Mouse (Mus musculus): ENCODE data around the gene Sall1.

The Sall1 gene

DNA sequence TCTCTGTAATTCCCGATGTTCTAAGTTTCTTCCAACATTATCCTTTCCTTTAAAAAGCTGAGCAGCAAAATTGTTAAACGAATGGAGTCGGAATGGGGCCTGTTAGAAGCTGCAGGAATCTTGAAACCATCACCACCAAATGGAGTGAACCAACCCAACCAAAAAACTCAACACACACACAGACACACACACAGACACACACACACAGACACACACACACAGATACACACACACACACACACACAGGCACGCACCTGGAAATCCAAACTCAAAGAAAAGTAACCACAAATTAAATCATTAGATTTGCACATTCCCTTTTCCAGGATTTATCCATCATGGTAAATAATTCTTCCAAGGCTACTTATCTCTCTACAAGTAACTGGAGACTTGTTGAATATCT lies 5.0 kb downstream of the Sall1 start:
- DNase-seq (ENCODE audit: low spot score) = no peak

DNA sequence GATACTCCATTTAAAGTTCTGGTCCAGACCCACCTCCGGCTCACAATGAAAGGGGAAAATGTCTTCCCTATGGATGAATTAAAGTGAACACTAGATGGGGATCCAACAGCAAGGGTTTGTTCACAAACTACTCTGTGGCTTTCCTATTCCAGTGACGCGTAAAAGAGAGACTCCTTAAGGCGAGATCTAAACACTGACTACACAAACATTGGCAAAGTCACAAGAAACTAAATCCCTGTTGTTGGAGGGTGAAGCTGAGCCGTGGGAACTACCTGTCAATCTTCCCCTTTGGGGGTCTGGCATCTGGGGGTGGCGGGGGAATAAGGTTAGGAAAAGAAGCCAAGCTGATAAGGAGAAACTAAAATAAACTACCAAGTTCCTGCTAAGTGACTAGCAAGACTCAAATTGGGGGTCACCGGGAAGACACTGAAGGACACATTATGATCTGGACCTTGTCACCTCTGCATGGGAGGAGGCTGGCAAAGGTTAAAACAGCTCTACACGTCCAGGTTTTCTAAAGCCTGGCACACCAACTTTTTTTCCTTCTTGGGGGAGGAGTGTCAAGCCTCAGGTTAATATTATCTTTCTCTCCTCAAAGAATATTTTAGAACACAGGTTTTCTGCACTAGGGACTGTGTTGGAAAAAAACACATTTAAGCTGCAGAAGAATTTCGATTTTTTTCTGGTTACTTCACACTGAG lies 6.3 kb downstream of the Sall1 start:
- DNase-seq (ENCODE audit: low spot score) = no peak

DNA sequence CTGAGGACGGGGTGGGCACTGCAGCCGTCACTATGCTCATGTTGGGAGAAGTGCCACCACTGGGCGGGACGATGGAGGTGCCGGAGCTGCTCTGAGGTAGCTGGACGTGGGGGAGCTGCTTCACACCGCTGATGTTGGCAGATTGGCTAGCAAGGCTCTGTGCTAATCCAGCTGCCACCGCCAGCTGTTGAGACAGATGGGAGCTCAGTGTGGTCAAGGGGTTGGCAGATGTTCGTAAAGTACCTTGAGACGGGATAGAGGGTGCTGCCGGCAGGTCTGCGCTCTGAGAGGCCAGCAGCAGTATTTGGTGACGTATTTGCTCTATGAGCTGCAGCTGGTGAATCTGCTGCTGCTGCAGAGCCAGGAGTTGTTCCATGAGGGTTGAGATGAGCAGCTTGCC lies 11.6 kb downstream of the Sall1 start:
- DNase-seq (ENCODE audit: low spot score) = no peak

DNA sequence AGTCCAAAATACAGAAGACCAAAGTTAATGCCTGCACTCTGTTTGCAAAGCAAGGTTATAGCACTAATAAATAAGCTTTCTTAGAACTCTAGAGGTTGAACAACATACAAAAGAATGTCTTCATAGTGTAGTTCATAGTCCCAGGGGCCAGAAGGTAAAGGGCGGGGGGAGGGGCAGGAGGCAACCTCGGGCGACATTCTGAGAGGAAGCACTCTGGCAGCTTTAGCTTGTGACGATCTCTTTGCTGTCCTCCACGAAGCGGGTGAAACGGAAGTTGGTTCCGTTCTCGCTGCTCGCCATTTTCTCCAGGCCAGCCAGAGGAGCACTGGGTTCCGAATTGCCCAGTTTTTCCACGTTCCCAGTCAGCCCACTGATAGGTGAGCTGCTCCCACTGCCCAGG lies 15.8 kb downstream of the Sall1 start:
- no peak for DNase-seq (ENCODE audit: low spot score)

GRCm38 (mm10) chr8:89026139-89026520 lies 17.8 kb downstream of the Sall1 start:
- no peak for DNase-seq (ENCODE audit: low spot score)

- DNase-seq (ENCODE audit: low spot score) = no peak
These were observed 18.5 kb downstream of the Sall1 start for GRCm38 (mm10) chr8:89025281-89026138.

DNA sequence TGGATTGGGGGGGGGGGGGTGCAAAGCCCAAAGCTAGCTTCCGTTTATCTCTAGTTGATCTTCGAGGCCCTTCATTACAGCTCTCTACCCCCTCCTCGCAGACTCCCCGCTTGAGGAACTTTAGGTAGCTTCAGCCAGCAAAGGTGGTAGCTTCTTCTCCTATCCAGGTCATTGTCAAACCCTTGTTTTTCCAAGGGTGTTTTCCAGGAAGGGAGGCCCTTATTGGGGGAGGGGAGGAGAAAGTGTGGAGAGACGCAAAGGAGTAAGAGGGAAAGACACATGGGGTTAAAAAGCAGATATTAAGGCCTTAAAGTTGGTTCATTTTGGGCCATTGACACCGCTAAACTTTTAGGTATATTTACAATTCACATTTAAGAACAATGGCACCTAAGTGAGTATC lies 19.2 kb downstream of the Sall1 start:
- no peak for DNase-seq (ENCODE audit: low spot score)

- DNase-seq (ENCODE audit: low spot score) = no peak
These were observed 22.8 kb downstream of the Sall1 start for GRCm38 (mm10) chr8:89021139-89021538.

- no peak for DNase-seq (ENCODE audit: low spot score)
These were observed 26.1 kb downstream of the Sall1 start for GRCm38 (mm10) chr8:89017891-89018290.

GRCm38 (mm10) chr8:89016465-89017070 lies 27.4 kb downstream of the Sall1 start:
- DNase-seq (ENCODE audit: low spot score) = no peak

DNA sequence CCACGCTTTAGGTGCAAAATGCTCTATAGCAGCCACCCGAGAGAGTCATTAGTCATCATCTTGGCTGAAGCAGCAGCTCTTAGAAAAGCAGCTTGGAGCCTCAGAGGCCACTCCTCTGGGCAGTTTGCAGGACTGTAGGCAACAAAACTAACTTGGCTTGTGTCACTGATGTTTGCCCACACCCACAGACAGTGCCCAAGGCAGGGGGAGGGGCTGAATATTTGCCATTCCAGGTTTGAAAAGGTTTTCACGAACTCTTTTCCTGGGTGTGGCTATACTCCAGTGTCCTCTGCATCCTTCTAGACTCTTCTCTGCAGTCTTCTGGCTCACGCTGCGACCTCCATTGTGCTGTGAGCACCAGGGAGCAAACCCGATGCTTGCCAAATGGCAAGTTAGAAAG lies 28.4 kb downstream of the Sall1 start:
- no peak for DNase-seq (ENCODE audit: low spot score)

DNA sequence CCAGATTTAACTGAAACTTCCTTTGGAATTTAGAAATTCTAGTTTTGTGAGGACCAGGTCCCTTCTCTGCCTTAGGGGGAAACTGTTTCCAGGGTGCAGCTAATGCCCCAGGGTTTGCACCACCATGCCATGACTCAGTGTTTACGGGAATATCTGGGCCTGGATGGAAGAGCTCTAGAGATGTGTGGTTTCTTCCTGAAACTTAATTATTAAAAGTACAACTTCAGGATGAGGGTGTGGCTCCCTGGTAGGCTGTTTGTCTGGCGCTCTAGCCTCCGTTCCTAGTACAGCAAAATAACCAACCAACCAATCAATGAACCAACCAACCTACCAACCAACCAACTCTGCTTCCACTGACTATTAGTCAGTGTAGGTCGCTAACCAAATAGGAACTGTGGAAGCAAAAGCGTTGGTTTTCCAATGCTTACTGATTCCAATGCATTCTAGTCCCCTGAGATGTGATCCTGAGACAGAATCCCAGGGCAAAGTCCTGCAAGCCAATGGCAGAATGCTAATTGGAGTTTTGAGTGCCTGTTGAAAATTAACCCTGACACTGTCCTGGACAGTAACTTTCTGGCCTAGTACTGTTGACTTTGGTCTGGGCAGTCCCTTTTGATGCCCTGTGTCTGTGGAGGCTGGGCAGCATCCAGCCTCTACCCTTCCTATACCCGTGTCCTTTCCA lies 31.0 kb downstream of the Sall1 start:
- DNase-seq (ENCODE audit: low spot score) = no peak

DNA sequence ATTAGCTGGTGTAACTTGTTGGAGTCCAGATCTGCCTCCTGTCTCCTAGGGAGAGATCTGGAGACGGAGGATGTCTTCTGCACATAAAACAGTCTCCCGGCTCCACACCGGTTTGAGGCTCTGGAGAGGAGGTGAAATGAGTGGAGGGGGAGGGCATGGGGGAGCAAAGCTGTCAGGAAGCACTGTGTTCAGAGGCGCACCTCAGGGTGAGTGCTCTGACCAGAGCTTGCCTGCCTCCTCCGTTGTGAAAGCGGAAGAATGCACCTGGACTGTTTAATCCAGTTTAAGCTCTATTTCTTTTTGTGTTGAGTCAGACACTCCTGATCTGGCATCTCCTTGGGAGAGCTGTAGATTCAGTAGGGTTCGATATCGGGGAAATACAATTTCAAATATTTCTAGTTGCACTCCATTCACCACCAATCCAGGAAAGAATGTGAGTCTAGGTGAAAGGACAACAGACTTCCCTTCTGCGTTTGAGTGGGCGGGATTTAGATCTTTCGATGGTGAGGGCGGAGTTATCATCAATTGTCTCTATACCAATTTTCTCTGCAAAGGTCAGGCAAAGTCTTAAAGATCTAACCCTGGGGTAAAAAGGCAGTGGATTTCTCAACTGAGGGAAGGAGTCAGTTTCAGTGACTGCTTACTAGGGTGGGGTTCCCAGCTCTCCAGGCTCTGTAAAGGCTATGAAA lies 31.8 kb downstream of the Sall1 start:
- DNase-seq (ENCODE audit: low spot score) = no peak

DNA sequence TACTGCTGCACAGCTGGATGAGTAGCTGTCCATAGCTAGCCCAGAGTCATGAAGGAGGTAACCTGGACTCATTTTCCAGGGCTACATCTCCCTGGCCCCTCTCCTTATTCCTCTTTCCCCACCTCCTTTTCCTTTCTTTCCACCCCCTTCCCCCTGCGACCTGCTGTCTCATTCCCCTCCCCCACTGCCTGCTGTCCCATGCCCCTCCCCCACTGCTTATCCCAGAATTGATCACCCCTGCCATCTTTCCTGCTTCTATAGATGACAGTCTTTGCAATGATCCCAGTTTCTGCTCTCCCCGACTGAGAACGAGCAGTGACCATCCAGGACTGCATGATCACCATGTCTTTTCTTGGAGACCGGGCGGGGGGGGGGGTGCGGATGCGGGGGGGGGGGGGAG lies 35.2 kb downstream of the Sall1 start:
- DNase-seq (ENCODE audit: low spot score) = no peak

DNA sequence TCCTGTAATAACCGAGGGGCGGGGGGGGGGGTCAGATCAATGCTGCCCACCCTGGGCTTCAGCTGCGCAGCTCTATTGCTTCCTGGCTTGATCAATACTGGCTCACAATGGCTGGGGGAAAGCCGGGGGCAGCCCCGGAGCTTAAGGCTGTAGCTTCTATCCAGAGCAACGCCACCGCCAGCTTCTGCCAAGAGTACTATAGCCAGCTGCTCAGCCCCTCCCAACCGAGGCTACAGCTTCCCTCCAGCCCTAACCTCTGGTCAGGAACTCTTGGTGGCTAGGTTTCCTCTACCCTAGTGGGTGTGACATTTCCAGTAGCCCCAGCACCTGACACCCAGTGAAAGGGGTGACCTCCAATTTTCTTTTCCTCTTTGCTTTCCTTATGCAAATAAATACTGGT lies 36.8 kb downstream of the Sall1 start:
- no peak for DNase-seq (ENCODE audit: low spot score)

DNA sequence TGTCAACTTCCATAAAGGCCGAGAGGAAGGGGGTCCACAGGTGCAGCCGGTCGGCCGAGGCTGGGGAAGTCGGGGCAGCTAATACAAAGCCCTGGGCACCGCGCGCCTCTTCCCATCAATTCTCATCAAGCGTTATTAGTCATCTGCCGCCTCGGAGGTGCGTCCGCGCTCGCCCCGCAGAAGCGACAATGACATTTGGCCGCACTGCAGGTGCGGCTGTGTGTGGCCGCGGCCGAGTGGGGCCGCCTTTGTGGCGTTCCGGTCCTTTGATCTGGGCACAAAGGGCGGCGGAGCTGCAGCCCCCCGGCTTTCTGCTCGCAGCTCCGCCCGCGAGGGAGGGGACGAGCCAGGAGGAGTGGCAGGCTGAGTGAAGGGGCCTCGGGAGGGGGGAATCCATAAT lies 37.5 kb downstream of the Sall1 start:
- DNase-seq (ENCODE audit: low spot score) = no peak

DNA sequence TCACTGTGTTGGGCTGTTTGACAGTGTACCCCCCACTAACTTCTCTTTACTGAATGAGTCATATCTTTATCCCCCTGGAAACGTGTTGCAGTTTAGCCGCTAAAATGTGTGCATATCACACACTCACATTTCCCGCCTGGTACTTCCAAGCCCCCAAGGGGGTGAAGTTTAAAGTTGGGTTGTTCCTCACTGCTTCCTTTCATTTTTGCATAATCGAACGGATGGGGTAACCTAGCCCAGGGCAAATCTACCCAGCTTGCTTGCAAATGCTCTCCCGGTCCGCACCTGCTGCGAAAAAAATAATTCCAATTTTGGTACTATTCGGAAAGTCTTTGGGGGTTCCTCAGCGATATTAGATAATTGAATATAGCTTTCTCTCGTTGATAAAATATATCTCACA lies 38.2 kb downstream of the Sall1 start:
- DNase-seq (ENCODE audit: low spot score) = no peak

DNA sequence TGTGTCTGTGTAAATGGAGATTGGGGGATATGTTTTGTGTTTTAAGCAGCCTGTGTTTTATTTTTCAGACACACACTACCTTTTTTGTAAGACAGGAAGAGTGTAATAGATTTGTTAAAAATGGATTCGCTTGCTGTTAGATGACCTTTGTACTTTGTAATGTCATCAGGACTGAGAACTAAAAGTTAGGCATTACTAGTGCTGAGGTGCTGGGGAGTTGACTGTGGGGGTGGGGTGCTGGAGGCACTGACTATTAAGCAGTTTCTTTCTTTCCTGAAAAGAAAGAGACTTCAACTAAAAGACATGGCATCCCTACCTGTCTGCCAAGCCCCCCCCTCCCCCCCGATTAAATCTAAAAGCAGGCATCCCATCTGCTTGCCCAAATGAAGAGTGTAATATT lies 39.9 kb downstream of the Sall1 start:
- DNase-seq (ENCODE audit: low spot score) = no peak

- DNase-seq (ENCODE audit: low spot score) = no peak
These were observed 40.5 kb downstream of the Sall1 start for GRCm38 (mm10) chr8:89003336-89003896.

- DNase-seq (ENCODE audit: low spot score) = no peak
These were observed 41.8 kb downstream of the Sall1 start for GRCm38 (mm10) chr8:89002128-89002527.

- no peak for DNase-seq (ENCODE audit: low spot score)
These were observed 46.7 kb downstream of the Sall1 start for GRCm38 (mm10) chr8:88997276-88997675.

Measured in T-cell, adult 2 months (primary cell).